Mouse (Mus musculus): ENCODE results near the gene Grk5. TPM values are rescaled to one million over a fixed set of nuclear protein-coding genes. Genes with fewer than 3 reads are reported as not detected.

Gene Grk5
- polyA plus RNA-seq, 1 experiment from 2014 or later, result 2.8 TPM

DNA sequence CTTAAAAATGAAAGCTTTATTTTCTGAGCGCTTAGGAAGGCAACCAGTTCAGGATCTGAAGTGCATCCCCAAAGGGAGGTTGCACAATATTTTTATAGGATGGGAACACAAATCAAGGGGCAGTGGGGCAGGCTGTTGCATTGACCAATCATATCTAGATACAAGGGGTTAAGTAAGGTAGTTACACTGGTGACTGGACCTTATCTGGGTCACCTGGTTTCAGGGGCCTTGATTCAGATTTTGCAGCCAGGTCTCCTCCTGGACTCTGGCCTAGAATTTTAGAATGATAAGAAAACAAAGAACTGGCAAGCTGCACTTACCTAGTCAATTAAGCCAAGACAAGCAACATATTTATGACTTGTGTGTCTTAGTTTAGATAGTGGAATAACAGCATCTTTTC, 161.6 kb downstream of the Grk5 start:
- no peak overlapping the region for H3K9ac ChIP-seq (replicated peaks)
- no peaks in the 10 kb centered on the region for H3K4me1 ChIP-seq
- H3K27me3 ChIP-seq, result no peaks in the 10 kb centered on the region
- H3K27ac ChIP-seq (replicated peaks), result no peak overlapping the region
- ATAC-seq (ENCODE audit: low FRiP score, low read depth), result no peak
- H3K9me3 ChIP-seq, result no peaks in the 10 kb centered on the region
- 96% methylated on average over 1 of the region's 1 CpGs for WGBS
- no peaks in the 10 kb centered on the region for H3K36me3 ChIP-seq
- H3K4me3 ChIP-seq, result no peak overlapping the region
- no peak overlapping the region for H3K4me2 ChIP-seq (replicated peaks)

DNA sequence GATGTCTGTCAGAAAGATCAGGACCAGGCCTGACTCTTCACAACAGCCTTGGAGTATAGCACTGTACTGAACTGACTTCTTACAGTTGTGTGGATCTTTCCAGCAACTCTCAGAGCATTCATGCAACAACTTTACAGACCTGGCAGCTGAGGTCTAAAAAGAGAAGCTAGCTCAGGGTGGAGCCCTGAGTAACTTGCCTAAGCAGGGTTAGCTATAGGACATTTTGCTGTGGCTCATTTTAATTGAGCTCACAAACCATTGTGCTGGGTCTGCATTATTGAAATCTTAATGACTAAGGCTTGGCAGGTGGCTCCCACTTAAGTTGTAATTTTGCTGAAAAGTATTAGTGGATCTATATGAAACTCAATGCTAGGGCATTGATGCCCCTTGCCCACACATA, 162.5 kb downstream of the Grk5 start:
- Histone ChIP-seq H3K27ac (replicated peaks) (no peak overlapping the region), H3K9me3 (no peaks in the 10 kb centered on the region), H3K4me3 (no peak overlapping the region), H3K4me2 (replicated peaks) (no peak overlapping the region), H3K27me3 (no peaks in the 10 kb centered on the region), H3K4me1 (peaks cover 1% of the 10 kb centered on the region; the same call in 1 of the 2 replicates), H3K36me3 (no peaks in the 10 kb centered on the region), H3K9ac (replicated peaks) (no peak overlapping the region)
- ATAC-seq (ENCODE audit: low FRiP score, low read depth), result no peak

DNA sequence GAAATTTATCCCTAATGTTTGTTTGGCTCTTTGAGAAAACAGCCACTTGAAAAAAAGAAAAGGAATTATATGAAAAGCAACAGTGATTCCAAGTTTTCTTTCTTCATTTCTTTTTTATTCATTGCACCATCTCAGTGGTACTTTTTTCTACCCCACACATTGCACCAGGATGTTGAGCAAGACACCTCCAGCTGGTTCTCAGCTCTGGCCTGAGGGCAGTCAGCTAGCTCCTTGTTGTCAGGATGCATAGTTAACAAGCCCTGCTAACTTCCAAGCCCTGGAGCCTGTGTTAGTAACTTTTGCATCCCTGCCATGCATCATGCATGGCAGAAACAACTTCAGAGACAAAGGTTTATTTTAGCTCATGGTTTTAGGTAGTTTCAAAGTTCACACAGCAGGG, 163.2 kb downstream of the Grk5 start:
- Histone ChIP-seq H3K36me3 (no peaks in the 10 kb centered on the region), H3K4me2 (replicated peaks) (no peak overlapping the region), H3K27ac (replicated peaks) (no peak overlapping the region), H3K27me3 (no peaks in the 10 kb centered on the region), H3K4me3 (no peak overlapping the region), H3K9ac (replicated peaks) (no peak overlapping the region), H3K9me3 (no peaks in the 10 kb centered on the region), H3K4me1 (peaks cover 6% of the 10 kb centered on the region; the same call in 1 of the 2 replicates)
- no peak for ATAC-seq (ENCODE audit: low FRiP score, low read depth)

DNA sequence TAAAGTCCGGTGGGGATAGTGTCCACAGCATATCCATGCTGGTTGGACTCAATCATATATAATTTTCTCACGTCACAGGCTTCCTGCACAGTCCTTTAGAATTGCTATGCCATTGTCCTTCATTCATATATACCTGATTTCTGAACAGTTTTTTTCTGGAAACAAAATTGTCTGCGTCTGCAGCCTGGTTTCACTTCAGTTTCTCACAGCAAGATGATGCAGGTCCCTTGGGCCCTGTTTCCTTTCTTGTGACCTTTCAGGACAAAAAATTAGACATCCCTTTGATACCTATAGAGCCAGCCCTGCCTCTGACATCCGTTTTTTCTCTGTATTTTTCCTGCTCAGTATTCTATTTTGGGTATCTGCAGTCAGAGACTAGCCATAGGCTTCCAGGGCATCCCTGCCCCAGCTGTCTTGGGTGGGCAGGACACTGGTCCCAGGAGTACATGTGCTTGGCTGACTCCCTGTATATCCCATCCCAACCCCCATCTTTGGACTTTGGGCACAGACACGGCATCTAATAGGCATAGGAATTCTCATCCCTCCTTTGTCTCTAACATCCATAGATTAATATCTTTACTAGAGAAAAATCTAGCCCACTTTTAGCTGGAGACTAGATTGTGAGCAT, 167.3 kb downstream of the Grk5 start:
- no peak overlapping the region for H3K9ac ChIP-seq (replicated peaks)
- WGBS, result 76% methylated on average over 5 of the region's 5 CpGs
- no peak overlapping the region for H3K27ac ChIP-seq (replicated peaks)

DNA sequence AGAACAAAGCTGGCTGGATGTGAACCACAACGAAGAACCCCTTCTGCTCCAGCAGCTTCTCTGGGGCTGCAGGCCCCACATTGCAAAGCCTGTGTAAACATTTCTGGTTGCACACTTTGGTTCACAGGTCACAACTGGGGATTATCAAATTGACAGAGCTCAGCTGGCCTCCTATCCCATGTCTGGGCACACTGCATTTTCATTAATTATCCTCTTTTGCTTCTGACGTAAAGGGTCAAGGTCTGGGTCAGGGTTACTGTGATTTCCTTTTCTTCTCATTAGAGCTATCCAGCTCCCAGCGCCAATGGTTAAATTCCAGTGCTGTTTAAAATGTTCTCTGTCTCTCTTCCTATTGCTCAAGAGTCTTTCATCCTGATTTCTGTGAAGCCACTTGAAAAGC, 168.0 kb downstream of the Grk5 start:
- Histone ChIP-seq H3K27me3 (no peaks in the 10 kb centered on the region), H3K4me2 (replicated peaks) (no peak overlapping the region), H3K4me3 (no peak overlapping the region), H3K9ac (replicated peaks) (no peak overlapping the region), H3K4me1 (peaks cover 6% of the 10 kb centered on the region; the same call in 1 of the 2 replicates), H3K36me3 (no peaks in the 10 kb centered on the region), H3K27ac (replicated peaks) (no peak overlapping the region), H3K9me3 (no peaks in the 10 kb centered on the region)
- ATAC-seq (ENCODE audit: low FRiP score, low read depth), result no peak
- 15% methylated on average over 3 of the region's 3 CpGs for WGBS

More for the DNA sequence above, 167.3 kb downstream of the Grk5 start:
- H3K36me3 ChIP-seq, result no peaks in the 10 kb centered on the region
- no peaks in the 10 kb centered on the region for H3K9me3 ChIP-seq
- no peak for ATAC-seq (ENCODE audit: low FRiP score, low read depth)
- no peak overlapping the region for H3K4me2 ChIP-seq (replicated peaks)
- H3K27me3 ChIP-seq, result no peaks in the 10 kb centered on the region
- peaks cover 6% of the 10 kb centered on the region; the same call in 1 of the 2 replicates for H3K4me1 ChIP-seq
- no peak overlapping the region for H3K4me3 ChIP-seq

DNA sequence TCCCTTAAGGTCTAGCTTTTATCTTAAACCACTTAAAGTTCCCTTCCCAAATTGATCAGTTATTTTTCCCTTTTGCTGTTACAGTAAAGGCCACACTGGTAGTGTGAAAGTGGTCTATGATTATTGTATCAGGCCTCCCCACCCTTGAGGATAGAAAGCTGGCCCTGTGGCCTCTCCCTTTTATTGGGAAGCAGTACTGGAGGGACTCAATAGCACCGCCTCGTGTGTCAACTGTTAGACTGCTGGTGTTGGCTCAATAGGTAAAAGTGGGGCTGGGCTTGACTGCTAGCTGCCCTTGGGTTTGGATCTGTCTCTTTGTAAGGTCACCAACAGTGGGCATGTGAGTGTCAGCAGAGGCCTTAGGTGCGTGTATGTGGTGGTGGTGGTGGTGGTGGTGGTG, 174.8 kb downstream of the Grk5 start:
- no peaks in the 10 kb centered on the region for H3K27me3 ChIP-seq
- no peak for ATAC-seq (ENCODE audit: low FRiP score, low read depth)
- H3K4me3 ChIP-seq, result no peak overlapping the region
- H3K9me3 ChIP-seq, result no peaks in the 10 kb centered on the region
- no peaks in the 10 kb centered on the region for H3K4me1 ChIP-seq
- H3K9ac ChIP-seq (replicated peaks), result no peak overlapping the region
- H3K4me2 ChIP-seq (replicated peaks), result no peak overlapping the region
- 87% methylated on average over 3 of the region's 3 CpGs for WGBS
- H3K27ac ChIP-seq (replicated peaks), result no peak overlapping the region
- no peaks in the 10 kb centered on the region for H3K36me3 ChIP-seq

DNA sequence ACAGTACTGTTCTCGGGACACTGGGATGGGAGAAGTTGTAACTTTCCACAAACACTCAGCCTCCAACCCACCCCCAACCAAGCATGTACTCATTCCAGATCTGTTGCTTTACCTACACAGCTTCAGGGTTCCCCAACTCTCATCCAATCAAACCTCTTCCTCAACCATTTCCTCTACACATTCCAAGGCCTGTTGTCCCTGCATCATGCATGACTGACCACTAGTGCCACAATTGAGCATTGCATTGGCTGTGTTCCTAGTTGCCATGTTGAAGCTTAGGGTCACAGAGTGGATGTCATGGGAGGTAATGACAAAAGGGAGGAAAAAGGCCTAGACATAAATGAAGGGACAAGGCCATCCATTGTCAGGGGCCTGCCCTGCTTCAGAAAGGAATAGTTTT, 175.5 kb downstream of the Grk5 start:
- no peaks in the 10 kb centered on the region for H3K9me3 ChIP-seq
- H3K27me3 ChIP-seq, result no peaks in the 10 kb centered on the region
- H3K36me3 ChIP-seq, result no peaks in the 10 kb centered on the region
- no peaks in the 10 kb centered on the region for H3K4me1 ChIP-seq
- no peak overlapping the region for H3K4me2 ChIP-seq (replicated peaks)
- 89% methylated on average over 1 of the region's 1 CpGs for WGBS
- H3K9ac ChIP-seq (replicated peaks), result no peak overlapping the region
- no peak for ATAC-seq (ENCODE audit: low FRiP score, low read depth)
- no peak overlapping the region for H3K27ac ChIP-seq (replicated peaks)
- H3K4me3 ChIP-seq, result no peak overlapping the region

DNA sequence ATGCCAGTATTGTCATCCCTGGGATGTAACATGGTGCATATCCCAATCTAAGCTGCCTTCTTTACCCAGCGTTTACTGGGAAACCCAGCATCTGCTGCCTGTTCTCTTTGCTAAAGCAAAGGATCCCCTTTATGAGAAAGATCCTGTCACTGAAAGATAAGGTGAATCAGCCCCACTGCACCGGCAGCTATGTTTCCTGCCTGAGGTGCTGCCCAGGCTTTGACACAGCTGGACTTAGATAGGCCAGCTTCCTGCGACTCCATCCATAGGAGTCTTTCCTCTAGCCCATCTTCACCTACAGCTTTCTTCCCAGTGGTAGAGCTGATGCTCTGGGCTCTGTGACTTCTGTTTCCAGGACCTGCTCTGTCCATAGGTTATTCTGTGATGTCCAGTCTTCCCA, 189.1 kb downstream of the Grk5 start:
- no peak overlapping the region for H3K4me3 ChIP-seq
- no peak overlapping the region for H3K27ac ChIP-seq (replicated peaks)
- whole genome bisulfite sequencing, result 88% methylated on average over 3 of the region's 3 CpGs
- no peak overlapping the region for H3K9ac ChIP-seq (replicated peaks)
- no peak overlapping the region for H3K4me2 ChIP-seq (replicated peaks)
- no peaks in the 10 kb centered on the region for H3K4me1 ChIP-seq
- no peaks in the 10 kb centered on the region for H3K9me3 ChIP-seq
- H3K36me3 ChIP-seq, result peaks cover 15% of the 10 kb centered on the region; the same call in 1 of the 2 replicates
- H3K27me3 ChIP-seq, result no peaks in the 10 kb centered on the region
- no peak for ATAC-seq (ENCODE audit: low FRiP score, low read depth)

DNA sequence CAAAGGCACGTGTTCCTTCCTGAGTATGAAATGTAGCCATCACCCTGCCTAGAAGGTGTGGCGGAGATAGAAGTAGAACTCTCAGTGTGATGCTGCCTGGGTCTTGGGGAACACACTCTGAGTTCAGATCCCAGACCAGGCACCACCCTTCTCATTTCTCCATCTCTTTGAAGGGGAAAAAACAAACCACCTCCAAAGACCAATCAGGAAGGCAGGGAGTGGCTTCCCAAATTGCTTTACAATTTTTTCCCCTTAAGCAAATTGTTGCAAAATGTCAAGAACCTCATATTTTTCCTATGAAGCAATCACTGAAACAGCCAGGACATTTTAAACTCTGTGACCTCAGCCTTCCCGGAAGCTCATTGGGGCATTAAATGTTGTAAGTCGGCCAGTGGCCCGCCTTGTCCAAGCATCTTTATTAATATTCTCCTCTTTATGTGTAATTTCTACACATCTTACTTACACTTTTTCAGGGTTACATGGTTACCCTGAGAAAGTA, 190.8 kb downstream of the Grk5 start:
- no peaks in the 10 kb centered on the region for H3K4me1 ChIP-seq
- 94% methylated on average over 5 of the region's 5 CpGs for WGBS
- no peaks in the 10 kb centered on the region for H3K9me3 ChIP-seq
- H3K27me3 ChIP-seq, result no peaks in the 10 kb centered on the region
- ATAC-seq (ENCODE audit: low FRiP score, low read depth), result no peak
- no peak overlapping the region for H3K9ac ChIP-seq (replicated peaks)
- H3K27ac ChIP-seq (replicated peaks), result no peak overlapping the region
- H3K4me3 ChIP-seq, result no peak overlapping the region
- peaks cover 16% of the 10 kb centered on the region; the same call in 1 of the 2 replicates for H3K36me3 ChIP-seq
- H3K4me2 ChIP-seq (replicated peaks), result no peak overlapping the region

DNA sequence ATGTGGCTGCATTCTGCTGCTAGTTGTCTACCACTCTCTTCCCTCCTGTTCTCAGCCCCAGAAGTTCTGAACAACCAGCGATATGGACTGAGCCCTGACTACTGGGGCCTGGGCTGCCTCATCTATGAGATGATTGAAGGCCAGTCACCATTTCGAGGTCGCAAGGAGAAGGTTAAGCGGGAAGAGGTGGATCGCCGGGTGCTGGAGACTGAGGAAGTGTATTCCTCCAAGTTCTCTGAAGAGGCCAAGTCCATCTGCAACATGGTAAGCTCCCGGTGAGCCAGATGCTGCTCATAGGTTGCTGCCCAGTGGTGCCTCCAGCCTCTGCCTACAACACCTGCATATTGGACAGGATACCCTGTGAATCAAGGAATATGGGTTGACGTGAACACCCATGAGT, 193.5 kb downstream of the Grk5 start:
- H3K9ac ChIP-seq (replicated peaks), result no peak overlapping the region
- no peak overlapping the region for H3K4me2 ChIP-seq (replicated peaks)
- ATAC-seq (ENCODE audit: low FRiP score, low read depth), result no peak
- H3K9me3 ChIP-seq, result no peaks in the 10 kb centered on the region
- no peak overlapping the region for H3K27ac ChIP-seq (replicated peaks)
- H3K4me1 ChIP-seq, result no peaks in the 10 kb centered on the region
- peaks cover 19% of the 10 kb centered on the region for H3K36me3 ChIP-seq
- no peak overlapping the region for H3K4me3 ChIP-seq
- 91% methylated on average over 8 of the region's 8 CpGs for WGBS
- no peaks in the 10 kb centered on the region for H3K27me3 ChIP-seq

DNA sequence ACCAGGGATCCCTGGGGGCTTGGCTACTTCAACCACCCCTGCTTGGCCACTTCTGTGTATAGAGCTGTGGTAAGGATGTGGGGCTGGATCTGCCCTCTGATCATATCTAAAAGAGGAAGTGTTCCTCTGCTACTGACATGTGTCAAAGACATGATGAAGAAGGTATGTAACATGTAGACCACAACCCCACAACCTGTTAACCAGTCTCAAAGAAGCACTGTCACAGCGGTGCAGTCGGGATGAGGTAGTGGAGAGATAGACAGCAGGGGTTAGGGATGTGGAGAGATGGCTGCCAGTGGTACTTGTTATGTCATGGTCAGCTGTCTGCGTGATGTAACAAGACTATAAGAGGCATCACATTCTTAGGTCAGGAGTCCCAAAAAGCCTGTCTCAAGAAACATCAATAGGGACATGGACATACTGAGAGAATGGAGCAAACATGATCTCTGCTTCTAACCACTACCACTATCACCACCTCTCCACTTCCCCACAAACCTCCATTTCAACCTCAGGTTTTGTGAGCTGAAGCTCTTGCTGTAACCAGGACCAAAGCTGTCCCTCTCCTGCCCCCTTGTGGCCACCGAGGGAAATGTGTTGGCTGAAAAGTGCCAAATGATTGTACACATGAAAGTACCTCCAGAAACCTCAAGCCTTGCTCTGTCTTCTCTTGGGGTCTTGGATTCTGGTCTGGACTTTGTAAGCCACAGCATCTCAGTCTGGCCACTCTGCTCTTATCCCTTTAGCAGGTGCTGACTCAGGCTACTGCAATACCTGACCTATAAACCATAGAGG, 194.8 kb downstream of the Grk5 start:
- no peak overlapping the region for H3K4me2 ChIP-seq (replicated peaks)
- H3K27ac ChIP-seq (replicated peaks), result no peak overlapping the region
- H3K9ac ChIP-seq (replicated peaks), result no peak overlapping the region
- peak; percentile 58 for ATAC-seq (ENCODE audit: low FRiP score, low read depth)
- peaks cover 21% of the 10 kb centered on the region for H3K36me3 ChIP-seq
- no peaks in the 10 kb centered on the region for H3K27me3 ChIP-seq
- no peaks in the 10 kb centered on the region for H3K9me3 ChIP-seq
- no peak overlapping the region for H3K4me3 ChIP-seq
- 46% methylated on average over 4 of the region's 4 CpGs for WGBS
- H3K4me1 ChIP-seq, result no peaks in the 10 kb centered on the region

DNA sequence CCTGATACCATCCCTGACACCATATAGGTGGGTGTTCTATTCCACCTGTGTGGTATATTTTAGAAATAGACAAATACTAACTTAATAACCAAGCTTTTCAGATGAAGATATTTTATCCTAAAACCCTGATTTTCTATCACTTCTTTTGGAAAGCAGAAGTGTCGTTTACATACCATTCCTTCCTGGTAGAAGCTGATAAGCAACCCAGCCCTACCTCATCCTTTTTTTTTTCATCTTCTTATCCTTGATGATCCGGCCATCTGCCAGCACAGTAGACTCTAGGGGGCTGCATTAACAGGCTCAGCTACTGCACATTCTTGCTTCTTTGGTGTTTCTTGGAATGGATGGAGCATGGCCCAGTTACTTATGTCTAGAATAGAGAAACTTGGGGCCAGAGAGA, 195.7 kb downstream of the Grk5 start:
- 75% methylated on average over 2 of the region's 2 CpGs for WGBS
- no peak overlapping the region for H3K27ac ChIP-seq (replicated peaks)
- no peaks in the 10 kb centered on the region for H3K4me1 ChIP-seq
- no peak overlapping the region for H3K4me3 ChIP-seq
- H3K4me2 ChIP-seq (replicated peaks), result no peak overlapping the region
- no peaks in the 10 kb centered on the region for H3K9me3 ChIP-seq
- no peak overlapping the region for H3K9ac ChIP-seq (replicated peaks)
- H3K36me3 ChIP-seq, result peaks cover 21% of the 10 kb centered on the region
- H3K27me3 ChIP-seq, result no peaks in the 10 kb centered on the region
- no peak for ATAC-seq (ENCODE audit: low FRiP score, low read depth)

Measured in midbrain, embryonic 12.5 days (tissue).